Mouse (Mus musculus) thymus, postnatal 10 days (tissue): ENCODE results near the gene Timm10.

Experiments
- DNase-seq, 2 experiments: peaks; one replicate each; pipeline ENCODE4 v3.0.0; 2021; ENCODE audit warnings: low spot score in 2 of 2

Gene Timm10

DNA sequence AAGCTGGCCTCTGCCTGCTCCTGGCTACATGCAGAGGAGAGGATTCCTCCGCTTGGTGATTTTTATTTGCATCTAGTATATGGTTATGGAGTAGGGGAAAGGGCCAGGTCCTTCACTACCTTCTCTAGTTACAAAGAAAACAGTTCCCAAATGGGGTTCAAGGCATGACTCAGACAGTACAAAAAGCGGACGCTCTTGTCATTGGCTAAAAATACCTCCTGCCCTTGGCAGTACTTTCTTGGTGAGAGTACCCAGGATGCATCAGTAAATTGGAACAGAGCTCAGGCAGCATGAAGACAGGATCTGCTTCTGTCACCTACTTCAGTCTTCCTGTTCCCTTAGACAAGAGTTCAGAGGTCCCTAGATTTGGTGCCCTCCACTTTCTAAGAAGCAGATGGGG is 6.9 kb upstream of the Timm10 start:
- no peak for DNase-seq

DNA sequence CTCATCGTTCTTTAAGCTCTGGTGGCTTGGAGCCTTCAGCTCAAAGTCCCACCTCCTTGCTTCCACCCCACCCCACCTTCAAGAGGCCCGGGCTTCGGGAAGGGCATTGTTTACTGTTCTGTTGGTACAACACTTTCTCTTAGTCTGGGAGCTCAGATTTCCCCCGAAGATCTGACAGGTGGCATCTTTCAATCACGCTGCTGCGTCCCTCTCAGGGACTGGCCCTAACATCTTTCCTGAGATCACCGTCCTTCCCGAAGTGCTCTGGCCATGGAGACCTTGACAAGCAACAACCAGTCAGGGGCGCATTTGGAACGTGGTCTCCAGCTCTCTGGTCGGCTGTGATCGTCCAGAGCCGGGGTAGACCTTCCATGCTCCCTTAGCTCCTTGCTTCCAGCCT is 4.2 kb upstream of the Timm10 start, which contains the start of gene Smtnl1:
Gene Smtnl1 (minus strand): TSS at position 101 of the 400 bp plus-strand sequence.
- no peak for DNase-seq

DNA sequence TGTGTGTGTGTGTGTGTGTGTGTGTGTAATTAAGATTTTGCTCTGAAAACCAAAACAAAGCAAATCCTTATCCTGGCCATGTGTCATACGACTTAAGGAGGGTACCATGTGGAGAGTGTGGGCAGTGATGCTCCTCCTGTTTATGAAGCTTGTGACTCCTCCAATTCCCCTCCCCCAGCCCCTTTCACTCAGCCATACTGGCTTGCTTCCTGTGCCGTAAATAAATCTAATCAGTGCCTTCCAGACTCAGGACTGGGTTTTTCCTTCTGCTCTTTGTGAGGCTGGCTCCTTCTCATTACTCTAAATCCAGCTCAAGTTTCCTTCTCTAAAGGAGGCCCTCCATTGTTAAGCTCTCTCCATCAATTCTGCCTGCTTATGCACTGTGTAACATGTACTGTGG is 3.6 kb upstream of the Timm10 start:
- DNase-seq: no peak

DNA sequence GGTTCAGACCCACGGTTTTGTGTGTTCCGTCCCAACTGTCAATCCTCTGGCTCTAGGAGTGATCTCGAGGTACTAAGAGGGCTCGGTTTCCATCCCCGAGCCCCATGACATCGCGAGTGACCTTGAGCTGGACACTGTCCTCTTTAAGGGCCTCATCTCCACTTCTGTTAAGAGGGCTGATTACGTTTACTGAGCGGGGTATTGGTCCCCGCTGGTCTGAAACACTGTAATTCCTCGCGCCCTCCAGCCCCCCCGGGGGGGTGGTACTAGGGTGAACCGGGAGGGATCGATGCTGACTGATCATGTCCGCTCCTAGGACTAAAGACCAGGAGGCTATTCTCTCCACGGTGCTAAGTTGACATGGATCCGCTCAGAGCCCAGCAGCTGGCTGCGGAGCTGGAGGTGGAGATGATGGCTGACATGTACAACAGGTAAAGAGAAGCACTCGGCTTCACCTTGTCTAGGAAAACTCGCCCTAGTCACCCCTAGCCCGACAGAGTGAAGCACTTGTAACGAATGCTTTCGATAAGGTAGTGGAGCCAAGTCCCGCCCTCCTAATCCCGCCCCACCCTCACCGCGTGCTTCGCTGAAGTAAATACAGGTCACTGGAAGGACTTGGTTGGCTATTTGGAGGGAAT is 605 bp downstream of the Timm10 start:
- DNase-seq: no peak

DNA sequence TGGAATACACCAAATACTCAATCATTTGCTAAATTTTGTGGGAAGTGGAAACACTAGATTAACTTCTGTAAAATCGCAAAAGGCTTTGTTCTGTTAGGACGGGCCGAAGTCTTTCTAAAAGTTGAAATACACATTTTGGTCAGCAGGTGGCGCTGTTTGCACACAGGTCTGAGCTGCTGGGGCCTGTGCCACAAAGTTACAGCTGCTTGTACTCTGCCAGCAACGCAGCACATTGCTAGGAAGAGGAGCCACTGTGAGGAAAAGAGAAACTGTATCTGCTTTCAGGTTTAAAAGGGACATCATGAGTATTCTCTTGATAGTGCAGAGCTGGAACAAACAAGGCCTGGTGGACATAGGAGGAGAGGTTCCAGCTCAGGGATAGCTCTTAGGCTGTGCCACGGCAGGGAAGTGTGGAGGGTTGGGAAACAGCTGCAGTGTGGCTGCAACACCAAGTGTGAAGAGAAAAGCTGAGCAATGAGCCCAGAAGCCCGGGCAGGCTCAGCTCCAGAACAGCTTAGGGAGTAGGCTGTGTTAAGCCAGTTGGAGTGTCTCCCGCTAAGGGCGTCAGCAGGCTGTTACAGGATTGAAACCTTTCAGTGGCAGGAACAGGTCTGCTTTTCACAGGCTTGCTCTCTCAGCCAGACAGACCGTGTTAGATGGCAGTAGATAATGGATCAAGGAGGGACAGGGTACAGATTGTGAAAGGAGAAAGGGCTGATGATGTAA is 5.0 kb downstream of the Timm10 start:
- peak; percentile 70 to 87 for DNase-seq

DNA sequence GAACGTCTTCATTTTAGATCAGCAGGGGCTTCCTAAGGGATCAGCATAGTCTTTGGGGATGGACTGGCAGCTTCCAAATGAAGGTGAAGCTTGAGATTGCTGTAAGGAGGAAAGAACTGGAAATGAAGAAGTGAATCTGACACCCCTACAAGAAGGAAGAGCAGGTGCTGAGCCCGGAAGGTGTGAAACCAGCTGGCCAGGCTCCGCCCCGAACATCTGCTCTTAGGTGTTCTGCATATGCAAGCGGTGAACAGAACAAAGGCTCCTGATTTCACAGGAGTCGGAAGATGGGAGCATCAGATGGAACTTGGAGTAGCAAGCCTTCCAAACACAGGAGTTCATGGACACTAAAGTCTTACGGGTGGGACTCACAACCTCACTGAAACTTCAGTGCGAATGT is 10.3 kb downstream of the Timm10 start:
- DNase-seq: peak; percentile 54 to 58

DNA sequence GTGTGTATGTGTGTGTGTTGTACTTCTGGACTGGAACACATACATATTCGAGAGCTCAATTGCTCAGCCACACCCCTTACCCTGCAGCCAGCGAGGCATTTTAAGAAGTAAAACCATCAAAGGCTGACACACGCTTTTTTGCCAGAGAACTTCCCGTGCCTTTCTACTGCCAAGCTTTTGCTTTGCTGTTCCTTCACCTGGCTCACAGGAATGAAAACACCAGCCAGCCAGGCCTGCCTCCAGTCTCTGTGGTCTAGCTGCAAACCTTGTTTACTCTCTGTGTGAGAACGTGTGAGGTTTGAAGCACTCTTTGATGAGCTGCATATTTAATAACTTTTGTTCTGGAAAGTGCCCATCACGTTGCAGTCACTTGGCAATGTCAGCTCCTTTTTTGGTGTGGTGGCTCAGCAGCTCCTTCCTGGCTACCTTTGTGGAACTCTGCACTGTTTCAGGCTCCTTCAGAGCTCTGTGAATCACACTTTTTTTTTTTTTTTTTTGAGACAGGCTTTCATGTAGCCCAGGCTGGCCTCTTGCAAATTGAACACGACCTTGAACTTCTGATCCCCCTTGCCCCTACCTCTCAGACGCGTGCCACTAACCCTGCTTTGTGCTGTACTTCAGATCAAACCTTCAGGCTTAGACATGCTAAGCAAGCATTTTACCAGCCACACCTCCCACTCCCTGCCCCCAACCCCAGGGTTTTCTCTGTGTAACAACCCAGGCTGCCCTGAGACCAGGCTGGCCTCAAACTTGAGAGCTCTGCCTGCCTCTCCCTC is 11.2 kb downstream of the Timm10 start:
- DNase-seq: peak; percentile 39 to 41

DNA sequence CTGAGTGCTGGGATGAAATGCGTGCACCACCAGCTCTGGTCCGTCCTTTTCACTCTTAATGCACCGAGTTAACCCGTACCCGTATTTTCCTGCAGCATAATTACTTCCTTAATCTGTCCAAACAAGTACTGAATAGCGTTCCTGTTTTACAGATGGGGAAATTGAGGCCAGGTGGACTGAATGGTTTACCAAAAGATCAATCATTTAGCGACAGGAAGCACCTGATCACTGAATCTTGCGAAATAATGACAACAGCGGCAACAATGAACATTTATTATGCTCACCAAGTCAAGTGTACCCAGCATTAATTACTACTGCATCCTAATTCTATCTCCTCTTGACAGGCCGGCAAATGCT is 11.8 kb downstream of the Timm10 start, which contains the start of gene Slc43a1:
Gene Slc43a1 (plus strand): TSS at position 258 of the 357 bp plus-strand sequence.
- DNase-seq: no peak

DNA sequence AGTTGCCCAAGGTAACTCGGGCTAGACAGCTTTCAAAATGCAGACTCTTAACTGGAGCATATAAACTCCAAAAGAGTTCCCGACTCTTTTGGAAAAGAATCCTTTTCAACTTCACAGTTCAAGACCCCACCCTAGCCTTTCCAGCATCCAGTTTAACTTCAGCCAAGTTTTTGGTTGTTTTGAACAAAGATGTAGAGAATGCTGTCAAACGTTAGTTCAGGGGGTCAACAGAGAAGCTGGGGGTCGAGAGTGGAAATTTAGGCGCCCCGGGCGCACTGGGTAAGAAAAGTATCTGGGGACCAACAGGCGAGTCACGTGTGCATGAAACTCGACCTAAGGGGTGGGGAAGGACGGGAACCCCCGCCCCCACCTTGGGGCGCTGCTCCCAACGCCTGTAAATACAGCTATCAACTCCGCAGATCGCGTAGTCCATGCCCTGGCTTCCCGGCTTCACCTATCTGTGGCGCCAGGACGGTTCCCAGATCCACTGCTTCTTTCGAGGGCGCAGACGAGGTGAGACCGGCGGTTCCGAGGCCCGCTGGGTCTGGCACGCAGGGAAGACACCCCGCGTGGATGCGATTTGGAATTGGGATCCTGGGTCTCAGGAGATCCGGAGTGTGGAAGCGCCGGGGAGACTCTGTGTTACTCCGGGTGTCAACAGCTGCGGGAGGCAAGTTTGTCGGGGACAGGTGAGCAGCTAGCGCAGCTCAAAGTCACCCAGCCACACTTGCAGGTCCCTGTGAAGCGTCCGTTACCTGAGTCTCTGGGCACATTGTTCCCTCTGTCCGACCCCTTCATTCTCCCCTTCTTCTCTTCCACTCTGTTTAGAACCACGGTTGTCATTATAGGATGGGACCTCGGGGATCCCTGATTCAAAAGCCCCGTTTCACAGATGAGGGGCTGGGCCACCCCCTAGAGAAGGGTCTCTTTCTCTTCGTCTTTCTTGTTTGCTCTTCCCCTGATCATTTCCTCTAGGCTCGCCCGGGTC is 12.5 kb downstream of the Timm10 start:
- peak in 1 of 2 experiments; percentile 27 for DNase-seq

DNA sequence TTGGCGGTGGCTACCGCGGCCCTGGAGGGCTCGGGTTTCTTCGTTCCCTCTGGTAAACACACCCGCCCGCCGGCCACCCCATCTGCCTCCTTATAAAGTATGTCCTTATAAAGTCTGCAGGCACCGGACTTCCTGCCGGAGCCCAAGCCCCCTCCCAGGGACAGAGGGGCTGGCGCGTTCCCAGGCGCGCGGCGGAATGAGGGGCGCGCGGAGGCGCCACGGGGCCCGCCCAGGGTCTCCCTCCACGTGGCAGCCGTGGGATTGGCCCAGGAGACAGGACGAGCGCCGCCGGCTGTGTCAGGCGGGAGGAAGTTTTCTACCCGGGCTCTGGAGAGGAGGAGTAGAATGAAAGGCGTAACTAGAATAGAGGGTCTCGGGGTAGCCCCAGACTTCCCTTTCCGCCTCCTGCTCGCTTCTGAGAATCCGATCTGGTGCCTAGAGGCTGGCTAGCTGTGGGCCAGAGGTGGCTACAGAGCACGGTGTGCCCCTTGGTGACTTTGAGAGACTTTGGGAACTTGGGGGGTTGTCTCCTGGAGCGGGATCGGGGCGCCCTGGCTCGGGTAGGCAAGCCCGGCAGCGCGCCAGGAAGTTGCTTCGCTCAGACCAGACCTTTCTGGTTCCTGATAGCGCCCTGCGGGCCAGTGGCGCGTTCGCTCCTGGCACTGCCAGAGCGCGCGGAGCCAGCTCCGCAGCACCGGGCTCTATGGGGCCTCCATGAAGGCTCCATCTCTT is 13.4 kb downstream of the Timm10 start:
- peak; percentile 49 to 58 for DNase-seq

DNA sequence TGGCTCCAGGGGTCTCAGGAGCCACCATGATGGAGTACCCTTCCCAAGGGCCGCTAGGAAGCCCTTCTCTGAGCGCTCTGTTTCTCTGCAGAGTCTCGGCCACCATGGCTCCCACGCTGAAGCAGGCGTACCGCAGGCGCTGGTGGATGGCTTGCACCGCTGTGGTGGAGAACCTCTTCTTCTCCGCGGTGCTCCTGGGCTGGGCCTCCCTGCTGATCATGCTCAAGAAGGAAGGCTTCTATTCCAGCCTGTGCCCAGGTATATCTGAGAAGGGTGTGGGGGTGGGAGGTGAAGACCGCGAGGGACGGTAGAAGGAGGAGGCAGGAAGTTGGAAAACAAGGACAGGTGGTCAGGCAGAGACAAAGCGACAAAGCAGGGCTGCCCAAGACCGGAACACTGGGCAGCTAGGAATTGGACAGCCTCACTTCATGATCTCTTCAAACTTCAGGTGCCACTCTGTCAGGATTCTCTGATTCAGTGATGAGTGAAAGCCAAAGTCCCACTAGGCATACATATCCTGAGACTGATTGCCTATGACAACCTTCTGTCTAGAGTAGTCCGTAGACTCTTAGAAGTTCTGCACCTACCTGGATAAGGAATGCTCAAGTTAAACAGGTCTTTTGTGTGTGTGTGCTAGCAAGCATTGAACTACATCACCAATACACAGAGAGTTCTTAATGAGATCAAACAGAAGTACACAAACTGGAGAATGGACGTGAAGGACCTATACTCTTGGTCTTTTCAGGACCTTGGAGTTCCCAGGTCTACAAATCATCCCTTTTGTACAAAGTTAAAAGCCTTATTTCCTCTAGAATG is 14.2 kb downstream of the Timm10 start:
- DNase-seq: peak in 1 of 2 experiments; percentile 30

DNA sequence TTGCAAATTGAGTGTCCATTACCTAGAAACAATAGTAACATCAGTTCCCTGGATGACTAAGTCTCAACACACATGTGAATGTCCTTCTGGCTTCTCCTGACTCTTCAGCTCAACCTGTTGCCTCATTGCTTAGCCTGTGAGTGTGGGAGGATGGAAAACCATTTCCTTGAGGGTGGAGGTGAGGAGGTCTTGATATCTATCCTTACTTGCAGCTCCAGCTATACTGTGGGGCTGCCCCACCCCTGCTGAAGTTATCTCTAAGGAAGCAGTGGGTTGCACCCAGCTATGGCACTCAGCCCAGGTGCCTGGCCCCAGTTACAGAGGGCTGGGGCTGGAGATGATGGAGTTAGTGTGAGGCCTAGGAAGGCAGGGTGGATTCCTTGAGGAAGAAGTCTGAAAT is 15.1 kb downstream of the Timm10 start:
- DNase-seq: peak in 1 of 2 experiments; percentile 29

DNA sequence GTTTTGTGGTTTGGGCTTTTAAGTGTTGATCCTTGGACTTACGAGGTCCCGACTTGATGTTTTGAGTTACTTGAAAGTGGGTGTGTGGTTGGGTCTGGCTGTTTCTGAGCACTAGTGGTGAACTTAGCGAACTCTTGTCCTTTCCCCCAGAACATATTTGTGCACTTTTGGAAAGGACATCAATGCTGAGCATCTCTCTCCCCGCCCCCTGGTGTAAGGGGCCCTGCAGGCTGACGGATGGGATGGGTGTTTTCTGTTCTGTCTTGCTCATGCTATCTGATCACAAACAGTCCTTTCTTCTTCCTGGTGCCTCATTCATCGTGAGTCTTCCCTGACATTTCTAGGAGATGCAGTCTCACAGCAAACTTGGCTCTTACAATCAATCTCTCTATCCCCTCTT is 16.9 kb downstream of the Timm10 start:
- DNase-seq: peak; percentile 36 to 37

DNA sequence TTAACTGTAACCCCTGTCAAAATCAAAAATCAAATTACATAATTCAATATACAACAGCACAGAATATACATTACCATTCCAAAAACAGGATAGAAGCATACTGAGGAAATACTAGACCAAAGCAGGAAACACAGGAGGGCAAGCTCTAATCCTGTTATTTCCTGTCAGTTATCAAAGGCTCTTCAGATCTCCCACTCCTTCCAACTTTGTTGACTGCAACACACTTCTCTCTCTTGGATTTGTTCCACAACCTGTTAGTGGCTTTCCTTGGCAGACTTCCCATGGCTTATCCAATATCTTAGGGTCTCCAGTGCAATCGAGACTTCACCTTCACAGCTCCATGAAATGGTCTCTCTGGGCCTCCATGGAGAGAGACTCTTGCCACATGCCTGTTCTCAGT is 18.4 kb downstream of the Timm10 start:
- no peak for DNase-seq

DNA sequence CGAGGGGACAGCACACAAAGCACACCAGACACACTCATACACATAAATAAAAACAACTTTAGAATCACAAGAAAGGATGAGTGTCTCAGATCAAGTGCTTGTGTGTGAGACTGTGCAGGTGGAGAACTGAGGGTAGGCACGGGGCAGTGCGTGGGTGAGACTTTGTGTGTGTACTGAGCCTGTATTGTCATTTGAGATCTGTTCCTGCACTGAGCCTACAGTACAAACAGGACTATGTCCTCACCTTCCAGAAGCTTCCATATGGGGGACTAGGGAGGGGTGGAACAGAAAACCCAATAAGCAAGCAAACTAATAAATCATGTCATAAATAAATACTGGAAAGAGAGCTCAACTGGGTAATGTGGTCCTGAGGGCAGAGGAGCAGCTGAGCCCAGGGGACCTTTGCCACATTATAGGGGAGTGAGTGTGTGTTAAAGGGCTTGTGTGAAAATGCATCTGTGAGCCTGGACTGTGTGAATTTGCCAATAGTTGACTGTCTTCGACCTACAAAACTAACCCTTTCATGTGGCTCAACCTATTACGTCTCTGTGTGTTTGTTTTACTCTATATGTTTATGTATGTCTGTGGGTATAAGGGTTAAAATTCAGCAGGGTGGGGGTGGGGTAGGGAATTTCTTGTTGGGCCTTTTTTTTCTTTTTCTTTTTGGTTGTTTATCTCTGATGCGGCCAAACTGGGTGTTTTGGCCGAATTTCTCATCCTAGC is 23.8 kb downstream of the Timm10 start:
- no peak for DNase-seq

DNA sequence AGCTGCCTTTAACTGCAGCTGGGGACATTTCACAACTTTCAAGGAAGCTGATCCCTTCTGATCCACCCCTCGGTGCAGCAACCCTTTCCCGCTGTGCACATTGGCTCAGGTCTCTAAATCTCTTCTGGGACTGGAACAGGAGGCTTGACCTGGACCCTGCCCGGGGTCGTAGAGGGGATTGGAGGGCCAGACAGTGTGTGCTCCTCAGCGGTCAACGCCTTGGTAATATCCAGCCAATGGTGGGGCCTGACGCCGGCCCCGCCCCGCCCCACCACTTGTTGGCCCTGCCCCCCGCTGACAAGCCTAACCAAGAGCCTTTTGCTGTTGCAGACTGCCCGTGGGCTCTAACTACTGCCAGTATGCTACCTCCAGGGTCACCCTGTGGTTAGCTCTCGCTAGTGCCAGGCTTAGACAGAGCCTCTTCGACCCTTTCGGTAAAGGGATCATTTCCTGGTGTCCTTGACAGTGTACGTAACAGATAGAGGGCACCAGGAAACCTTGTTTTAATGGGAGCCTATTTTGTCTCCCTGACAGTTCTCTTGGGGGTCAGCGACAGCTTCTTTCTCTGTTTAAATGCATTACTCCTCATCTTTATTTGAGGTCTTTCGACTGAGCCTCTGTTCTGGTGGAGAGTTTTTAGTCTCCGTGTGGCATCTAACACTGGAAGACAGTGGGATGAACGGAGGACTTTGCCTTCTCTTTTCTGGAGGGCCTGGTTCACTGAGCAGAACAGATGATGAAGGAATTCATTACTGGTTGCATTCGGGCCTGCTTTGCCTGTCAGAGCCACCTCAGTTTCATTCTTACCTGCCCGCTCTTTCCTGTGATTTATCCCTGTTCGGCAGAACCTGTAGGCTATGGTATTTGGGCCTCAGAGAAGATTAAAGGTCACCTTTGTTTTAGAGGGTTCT is 24.6 kb downstream of the Timm10 start:
- no peak for DNase-seq

DNA sequence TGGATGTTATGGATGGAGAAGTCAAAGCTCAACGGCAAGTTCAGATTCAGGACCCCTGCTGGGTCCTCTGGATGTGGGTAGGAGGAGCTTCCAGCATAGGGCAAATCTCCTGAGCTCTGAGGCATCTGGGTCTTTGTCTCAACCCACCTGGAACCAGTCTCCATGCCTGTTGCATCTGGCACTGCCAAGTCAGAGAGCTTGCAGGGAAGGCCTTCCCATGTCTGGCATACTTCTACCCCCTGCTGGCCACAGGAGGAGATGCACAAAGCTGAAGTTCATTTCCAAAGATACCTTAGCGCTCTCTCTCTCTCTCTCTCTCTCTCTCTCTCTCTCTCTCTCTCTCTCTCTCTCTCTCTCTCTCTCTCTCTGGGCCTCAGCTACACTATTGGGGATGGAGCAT is 28.9 kb downstream of the Timm10 start:
- DNase-seq: peak; percentile 48 to 65

DNA sequence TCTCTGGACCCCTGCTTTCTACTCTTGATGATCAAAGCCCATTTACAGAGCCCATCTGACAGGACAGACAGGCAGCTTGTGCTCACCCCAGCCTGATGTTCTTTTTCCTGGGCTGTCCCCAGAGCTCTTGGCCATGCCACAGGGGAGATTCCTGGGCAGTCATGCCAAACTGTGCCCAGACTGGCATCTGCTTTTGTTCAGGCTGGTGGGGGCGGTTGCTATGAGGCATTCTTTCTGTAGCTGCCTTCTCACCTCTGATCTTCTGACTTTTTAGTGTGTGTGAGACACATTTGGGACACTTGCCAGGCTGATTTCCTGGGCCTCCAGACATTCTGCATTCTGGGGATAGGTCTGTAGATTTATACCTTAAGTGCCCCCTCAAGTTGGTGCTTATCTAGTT is 31.8 kb downstream of the Timm10 start:
- DNase-seq: no peak
